Mouse (Mus musculus): ENCODE data around the gene Shkbp1. TPM values are rescaled to one million over a fixed set of nuclear protein-coding genes. Genes with fewer than 3 reads are reported as not detected.

Gene Shkbp1
- polyA plus RNA-seq, 1 experiment: 51.0 TPM

DNA sequence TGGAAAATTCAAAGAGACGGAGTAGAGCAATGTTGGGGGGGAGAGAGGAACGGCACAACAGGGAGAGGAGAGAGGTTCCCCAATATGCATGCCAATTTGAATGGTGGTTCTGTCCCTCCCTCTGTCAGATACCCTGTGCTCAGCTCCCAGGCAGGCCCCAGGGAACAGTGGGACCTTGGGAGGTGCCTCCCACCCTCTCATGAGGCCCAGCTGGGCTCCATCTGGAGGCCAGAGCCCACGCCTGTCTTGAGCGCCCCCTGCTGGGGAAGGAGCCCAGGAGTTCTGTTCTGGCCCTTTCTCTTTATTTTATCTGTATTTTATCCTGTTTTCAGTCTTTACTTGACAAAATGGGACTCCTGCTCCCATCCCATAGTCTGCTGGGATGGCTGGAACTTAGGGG lies 28.9 kb upstream of the Shkbp1 start:
- peaks cover 13% of the 10 kb centered on the region for H3K4me1 ChIP-seq (ENCODE audit: control insufficient read depth, insufficient read depth, low read length)
- no peak overlapping the region for H3K27ac ChIP-seq (ENCODE audit: insufficient read depth, low read depth, low read length)
- no peak for TF ChIP-seq POLR2A (IDR thresholded peaks at IDR 0.05; ENCODE audit: borderline replicate concordance, low read depth, low read length)
- TF ChIP-seq CTCF (IDR thresholded peaks at IDR 0.05; ENCODE audit: low read depth, low read length): peak; percentile 88
- H3K4me3 ChIP-seq (ENCODE audit: insufficient read depth, low read length): no peak overlapping the region

DNA sequence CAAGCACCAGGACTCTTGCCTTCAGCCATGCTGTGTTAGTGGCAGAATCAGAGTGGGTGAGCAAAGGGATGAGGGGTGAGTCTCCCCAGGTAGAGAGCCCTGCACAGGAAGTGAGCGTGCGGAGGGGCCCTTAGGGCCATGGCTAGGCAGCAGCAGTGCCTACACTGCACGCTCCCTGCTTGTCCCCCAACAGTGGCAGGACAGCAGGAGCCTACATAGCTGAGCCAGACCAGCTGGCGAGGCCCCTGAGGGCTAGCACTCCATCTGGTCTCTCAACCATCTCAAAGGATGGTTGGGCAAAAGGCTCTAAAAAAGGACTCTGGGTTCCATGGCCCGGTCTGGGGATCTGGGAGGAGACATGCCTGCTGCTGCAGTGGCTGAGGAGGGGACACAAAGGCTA lies 28.3 kb upstream of the Shkbp1 start:
- Histone ChIP-seq H3K4me1 (ENCODE audit: control insufficient read depth, insufficient read depth, low read length) (peaks cover 13% of the 10 kb centered on the region), H3K27ac (ENCODE audit: insufficient read depth, low read depth, low read length) (no peak overlapping the region), H3K4me3 (ENCODE audit: insufficient read depth, low read length) (no peak overlapping the region)
- TF ChIP-seq CTCF (IDR thresholded peaks at IDR 0.05; ENCODE audit: low read depth, low read length): no peak
- no peak for TF ChIP-seq POLR2A (IDR thresholded peaks at IDR 0.05; ENCODE audit: borderline replicate concordance, low read depth, low read length)

DNA sequence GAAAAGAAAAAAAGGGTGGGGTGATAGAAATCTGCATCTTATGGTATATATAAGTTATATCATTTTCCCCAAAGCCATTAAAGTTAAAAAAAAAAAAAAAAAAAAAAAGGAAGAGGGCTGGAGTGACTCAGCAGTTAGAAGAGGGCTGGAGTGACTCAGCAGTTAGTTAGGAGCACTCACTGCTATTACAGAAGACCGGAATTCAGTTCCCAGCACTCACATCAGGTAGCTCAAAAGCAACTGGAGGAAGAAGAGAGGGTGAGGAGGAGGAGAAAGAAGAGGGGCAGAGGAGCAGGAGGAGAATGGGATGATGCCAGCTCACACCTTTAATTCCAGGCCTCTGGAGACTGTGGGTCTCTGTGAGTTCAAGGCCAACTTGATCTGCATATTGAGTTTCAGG lies 27.4 kb upstream of the Shkbp1 start:
- H3K27ac ChIP-seq (ENCODE audit: insufficient read depth, low read depth, low read length): no peak overlapping the region
- H3K4me1 ChIP-seq (ENCODE audit: control insufficient read depth, insufficient read depth, low read length): peaks cover 13% of the 10 kb centered on the region
- TF ChIP-seq CTCF (IDR thresholded peaks at IDR 0.05; ENCODE audit: low read depth, low read length): no peak
- TF ChIP-seq POLR2A (IDR thresholded peaks at IDR 0.05; ENCODE audit: borderline replicate concordance, low read depth, low read length): no peak

DNA sequence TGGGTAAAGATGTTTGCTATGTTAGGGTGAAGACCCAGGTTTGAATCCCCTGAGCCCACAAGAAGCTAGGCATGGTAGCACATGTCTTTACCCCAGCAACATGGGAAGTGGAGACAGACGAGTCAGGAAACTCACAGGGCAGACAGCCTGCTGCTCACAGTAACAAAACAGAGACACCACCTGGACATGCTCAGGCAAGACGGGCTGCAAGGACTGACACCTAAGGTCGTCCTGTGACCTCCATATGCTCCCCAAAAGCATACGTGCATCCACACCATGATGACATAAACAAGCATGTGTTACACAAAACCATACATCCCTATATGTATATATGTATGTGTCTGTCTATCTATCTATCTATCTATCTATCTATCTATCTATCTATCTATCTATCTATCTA lies 25.7 kb upstream of the Shkbp1 start:
- no peak overlapping the region for H3K27ac ChIP-seq (ENCODE audit: insufficient read depth, low read depth, low read length)
- no peak overlapping the region for H3K4me3 ChIP-seq (ENCODE audit: insufficient read depth, low read length)
- peaks cover 2% of the 10 kb centered on the region for H3K4me1 ChIP-seq (ENCODE audit: control insufficient read depth, insufficient read depth, low read length)
- TF ChIP-seq CTCF (IDR thresholded peaks at IDR 0.05; ENCODE audit: low read depth, low read length) (no peak), POLR2A (IDR thresholded peaks at IDR 0.05; ENCODE audit: borderline replicate concordance, low read depth, low read length) (no peak)

More for the DNA sequence above, 27.4 kb upstream of the Shkbp1 start:
- H3K4me3 ChIP-seq (ENCODE audit: insufficient read depth, low read length): no peak overlapping the region

DNA sequence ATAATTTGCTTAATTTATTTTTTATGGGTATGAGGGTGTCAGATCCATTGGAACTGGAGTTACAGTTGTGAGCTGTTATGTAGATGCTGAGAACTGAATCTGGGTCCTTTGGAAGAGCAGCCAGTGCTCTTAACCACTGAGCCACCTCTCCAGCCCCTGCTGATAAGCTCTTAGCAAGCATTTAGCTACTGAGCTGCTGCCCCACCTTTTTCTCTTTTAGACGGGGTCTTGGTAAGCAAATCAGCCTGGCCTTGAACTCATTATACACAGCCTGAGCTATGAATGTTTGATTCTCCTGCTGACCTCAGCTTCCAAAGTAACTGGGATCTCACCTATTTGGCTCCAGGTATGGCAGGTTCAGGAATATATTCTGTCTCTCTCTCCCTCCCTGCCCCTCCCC lies 25.2 kb upstream of the Shkbp1 start:
- Histone ChIP-seq H3K27ac (ENCODE audit: insufficient read depth, low read depth, low read length) (no peak overlapping the region), H3K4me3 (ENCODE audit: insufficient read depth, low read length) (no peak overlapping the region), H3K4me1 (ENCODE audit: control insufficient read depth, insufficient read depth, low read length) (peaks cover 2% of the 10 kb centered on the region; the same call in 1 of the 2 replicates)
- TF ChIP-seq POLR2A (IDR thresholded peaks at IDR 0.05; ENCODE audit: borderline replicate concordance, low read depth, low read length) (no peak), CTCF (IDR thresholded peaks at IDR 0.05; ENCODE audit: low read depth, low read length) (no peak)

DNA sequence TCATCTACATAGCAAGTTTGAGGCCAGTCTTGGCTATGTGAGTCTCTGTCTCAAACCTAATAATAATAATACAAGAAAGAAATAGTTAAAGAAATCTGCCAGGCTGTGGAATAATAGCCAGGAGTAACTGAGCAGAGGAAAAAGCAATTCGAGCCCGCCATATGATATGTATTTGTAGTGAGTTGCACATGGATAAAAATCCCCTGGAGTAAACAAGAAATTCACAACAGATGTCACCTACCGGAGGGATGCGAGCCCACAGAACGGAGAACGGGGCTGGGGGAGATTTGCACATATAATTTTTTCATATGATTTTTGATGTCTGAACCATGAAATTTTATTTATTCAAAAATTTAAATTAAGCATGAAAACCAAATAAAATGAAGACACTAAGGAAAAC lies 24.0 kb upstream of the Shkbp1 start:
- Histone ChIP-seq H3K27ac (ENCODE audit: insufficient read depth, low read depth, low read length) (no peak overlapping the region), H3K4me3 (ENCODE audit: insufficient read depth, low read length) (no peak overlapping the region), H3K4me1 (ENCODE audit: control insufficient read depth, insufficient read depth, low read length) (peaks cover 2% of the 10 kb centered on the region; the same call in 1 of the 2 replicates)
- no peak for TF ChIP-seq POLR2A (IDR thresholded peaks at IDR 0.05; ENCODE audit: borderline replicate concordance, low read depth, low read length)
- TF ChIP-seq CTCF (IDR thresholded peaks at IDR 0.05; ENCODE audit: low read depth, low read length): no peak

DNA sequence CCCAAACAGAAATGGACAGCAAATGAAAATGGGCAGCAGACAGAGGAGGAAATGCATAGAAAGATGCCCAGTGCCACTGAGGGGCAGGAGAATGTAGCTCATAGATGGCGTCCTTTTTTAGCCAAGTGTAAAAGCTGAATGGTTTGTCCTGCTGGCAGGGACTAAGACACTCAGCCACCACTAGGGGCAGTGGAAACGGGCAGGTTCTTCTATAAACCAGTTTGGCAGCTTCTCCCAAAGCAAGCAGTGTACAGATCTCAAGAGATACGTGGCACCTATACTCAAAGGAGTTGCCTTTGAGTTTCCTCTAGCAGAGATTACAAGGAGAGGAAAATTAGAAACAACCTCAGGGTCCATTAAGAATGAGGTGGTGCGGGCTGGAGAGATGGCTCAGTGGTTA lies 22.6 kb upstream of the Shkbp1 start:
- TF ChIP-seq CTCF (IDR thresholded peaks at IDR 0.05; ENCODE audit: low read depth, low read length) (no peak), POLR2A (IDR thresholded peaks at IDR 0.05; ENCODE audit: borderline replicate concordance, low read depth, low read length) (no peak)
- no peak overlapping the region for H3K4me3 ChIP-seq (ENCODE audit: insufficient read depth, low read length)
- peaks cover 2% of the 10 kb centered on the region; the same call in 1 of the 2 replicates for H3K4me1 ChIP-seq (ENCODE audit: control insufficient read depth, insufficient read depth, low read length)
- no peak overlapping the region for H3K27ac ChIP-seq (ENCODE audit: insufficient read depth, low read depth, low read length)

DNA sequence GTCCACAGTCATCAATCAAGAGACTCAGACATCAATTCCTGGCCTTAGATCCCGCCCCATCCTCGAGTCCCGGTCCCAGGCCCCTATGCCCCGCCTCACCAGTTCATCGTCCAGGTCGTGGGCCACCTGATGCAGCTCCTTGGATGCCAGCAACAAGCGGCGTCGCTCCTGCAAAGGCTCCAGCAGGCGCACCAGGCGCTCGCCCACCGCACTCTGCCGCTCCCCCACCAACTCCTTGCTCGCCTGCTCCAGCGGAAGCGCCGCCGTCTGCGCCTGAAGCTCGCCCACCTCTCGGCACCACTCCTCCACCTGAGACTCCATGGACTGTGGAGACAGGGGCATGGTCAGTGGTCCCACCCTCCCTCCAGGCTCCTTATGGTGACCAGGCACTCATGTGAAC lies 19.5 kb upstream of the Shkbp1 start:
- Histone ChIP-seq H3K4me3 (ENCODE audit: insufficient read depth, low read length) (no peak overlapping the region), H3K4me1 (ENCODE audit: control insufficient read depth, insufficient read depth, low read length) (no peaks in the 10 kb centered on the region), H3K27ac (ENCODE audit: insufficient read depth, low read depth, low read length) (no peak overlapping the region)
- TF ChIP-seq POLR2A (IDR thresholded peaks at IDR 0.05; ENCODE audit: borderline replicate concordance, low read depth, low read length) (no peak), CTCF (IDR thresholded peaks at IDR 0.05; ENCODE audit: low read depth, low read length) (no peak)

DNA sequence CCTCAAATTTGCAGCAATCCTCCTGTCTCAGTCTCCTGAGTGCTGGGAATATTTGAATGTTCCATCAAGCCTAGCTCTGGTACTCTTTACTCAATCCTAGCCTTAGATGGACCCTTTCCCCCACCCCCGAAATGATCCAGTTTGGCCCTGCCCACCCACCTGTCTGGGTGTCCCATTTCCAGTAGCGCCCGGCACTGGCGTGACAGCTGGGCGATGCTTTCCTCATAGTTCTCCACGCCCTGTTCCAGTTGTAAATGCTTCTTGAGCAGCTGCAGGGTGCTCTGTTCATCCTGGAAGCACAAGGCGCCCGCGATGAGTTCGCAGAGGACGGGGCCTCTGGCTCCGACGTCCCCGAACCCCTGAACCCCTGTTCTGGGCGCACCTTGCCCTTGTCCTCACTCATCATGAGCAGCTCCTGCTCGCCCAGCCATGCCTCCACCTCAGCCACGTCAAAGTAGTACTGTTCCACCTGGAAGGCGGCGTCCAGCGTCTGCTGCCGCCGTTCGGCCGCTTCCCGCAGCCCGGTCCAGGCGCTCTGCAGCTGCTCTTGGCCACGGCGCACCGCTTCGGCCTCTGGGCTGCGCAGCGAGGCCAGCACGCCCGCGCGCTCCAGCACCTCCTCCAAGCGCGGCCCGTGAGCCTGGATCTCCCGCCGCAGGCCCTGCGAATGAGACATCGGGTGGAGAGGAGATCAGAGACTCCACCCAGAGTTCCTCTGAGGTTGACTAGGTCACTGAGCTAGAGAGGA lies 16.1 kb upstream of the Shkbp1 start:
- TF ChIP-seq CTCF (IDR thresholded peaks at IDR 0.05; ENCODE audit: low read depth, low read length): no peak
- no peak for TF ChIP-seq POLR2A (IDR thresholded peaks at IDR 0.05; ENCODE audit: borderline replicate concordance, low read depth, low read length)
- Histone ChIP-seq H3K4me3 (ENCODE audit: insufficient read depth, low read length) (no peak overlapping the region), H3K27ac (ENCODE audit: insufficient read depth, low read depth, low read length) (no peak overlapping the region), H3K4me1 (ENCODE audit: control insufficient read depth, insufficient read depth, low read length) (no peaks in the 10 kb centered on the region)

DNA sequence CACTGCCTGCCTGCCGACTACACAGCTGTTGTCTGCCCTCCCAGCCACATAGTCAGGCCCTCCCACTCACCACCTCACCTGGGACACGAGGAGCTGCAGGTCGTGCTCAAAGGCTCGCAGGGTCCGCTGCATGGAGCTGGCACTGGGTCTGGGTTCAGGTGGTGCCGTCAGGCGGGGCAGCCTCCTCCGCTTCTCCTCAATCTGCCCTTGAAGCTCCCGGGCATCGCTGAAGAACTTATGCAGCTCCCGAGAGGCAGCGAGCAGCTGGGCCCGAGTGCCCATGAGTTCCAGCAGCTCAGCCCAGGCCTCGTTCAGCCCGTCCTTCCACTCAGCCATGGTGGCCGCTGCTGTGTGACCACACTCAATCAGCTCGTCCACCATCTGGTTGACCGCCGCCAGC lies 13.3 kb upstream of the Shkbp1 start:
- Histone ChIP-seq H3K4me1 (ENCODE audit: control insufficient read depth, insufficient read depth, low read length) (no peaks in the 10 kb centered on the region), H3K4me3 (ENCODE audit: insufficient read depth, low read length) (no peak overlapping the region), H3K27ac (ENCODE audit: insufficient read depth, low read depth, low read length) (no peak overlapping the region)
- TF ChIP-seq CTCF (IDR thresholded peaks at IDR 0.05; ENCODE audit: low read depth, low read length): no peak
- TF ChIP-seq POLR2A (IDR thresholded peaks at IDR 0.05; ENCODE audit: borderline replicate concordance, low read depth, low read length): no peak
